Mouse (Mus musculus) ES-Bruce4 (cell line): ENCODE measurements around the gene Tnfrsf4.

Source experiments
- CTCF ChIP-seq: IDR thresholded peaks from one replicate; pipeline ENCODE4 v1.8.1; 2011; ENCODE audit warnings: low read depth, low read length
- EP300 ChIP-seq: IDR thresholded peaks from 2 replicates; pipeline ENCODE4 v1.6.1; 2011; ENCODE audit warnings: low read depth, low read length; ENCODE audit not compliant: insufficient read depth
- POLR2A ChIP-seq: IDR thresholded peaks from one replicate; pipeline ENCODE4 v1.8.1; 2011; ENCODE audit warnings: low read length; ENCODE audit not compliant: insufficient read depth

DNA sequence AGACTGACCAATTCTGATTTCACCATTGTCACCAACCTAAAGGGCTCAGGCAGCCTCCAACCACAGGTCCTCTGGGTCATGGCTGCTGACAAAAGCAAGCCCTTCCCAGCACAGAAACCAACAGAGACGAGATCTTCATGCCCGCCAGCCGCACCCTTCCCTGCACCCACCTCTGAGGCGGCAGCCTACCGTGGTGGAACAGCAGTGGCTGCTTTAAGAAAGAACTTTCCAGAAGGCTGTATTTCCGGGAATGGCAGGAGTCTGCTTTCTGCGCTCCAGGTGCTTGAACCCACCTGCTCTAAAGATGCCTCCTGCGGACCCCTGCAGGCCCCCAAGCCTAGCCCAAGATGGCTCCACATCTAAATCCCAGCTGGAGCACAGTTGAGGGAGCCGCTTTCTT lies 45.2 kb downstream of the Tnfrsf4 start:
- no peak for TF ChIP-seq CTCF
- TF ChIP-seq EP300 = no peak
- no peak for TF ChIP-seq POLR2A
